Mouse (Mus musculus) midbrain, embryonic 11.5 days (tissue): ENCODE measurements at regions not wholly inside any gene's neighbourhood (a gene's known extent, or its start where the extent isn't known, plus 50 kb on each side); places are given as distances from the start of the nearest gene placed in this dataset.

Experiments
- ATAC-seq: fragments of 200-750 bp; cut with Nextera tagmentation; 2 replicates; pipeline ENCODE4 v1.8.0; 2017; ENCODE audit warnings: moderate TSS enrichment, moderate library complexity; ENCODE audit not compliant: low FRiP score
- DNase-seq: peaks from one replicate; pipeline ENCODE4 v3.0.0; 2015; ENCODE audit warnings: low spot score; ENCODE audit errors: missing footprints
- H3K27ac ChIP-seq: fragments of 300-500 bp; sonication (generic); 2 replicates; pipeline ENCODE4 v1.5.1; 2014; ENCODE audit warnings: low read depth, low read length
- H3K27me3 ChIP-seq: fragments of 300-500 bp; sonication (generic); 2 replicates; pipeline ENCODE4 v1.6.1; 2014; ENCODE audit warnings: mild to moderate bottlenecking, low read length, moderate library complexity, mixed read lengths; ENCODE audit not compliant: control insufficient read depth, insufficient read depth
- H3K36me3 ChIP-seq: fragments of 300-500 bp; sonication (generic); 2 replicates; pipeline ENCODE4 v1.6.1; 2014; ENCODE audit warnings: mild to moderate bottlenecking, low read length, moderate library complexity, mixed read lengths; ENCODE audit not compliant: control insufficient read depth, insufficient read depth
- H3K4me1 ChIP-seq: fragments of 300-500 bp; sonication (generic); 2 replicates; pipeline ENCODE4 v1.6.1; 2014; ENCODE audit warnings: low read length; ENCODE audit not compliant: control insufficient read depth, insufficient read depth
- H3K4me2 ChIP-seq: fragments of 300-500 bp; sonication (generic); 2 replicates; pipeline ENCODE4 v1.6.1; 2014; ENCODE audit warnings: mild to moderate bottlenecking, moderate library complexity
- H3K4me3 ChIP-seq: fragments of 300-500 bp; sonication (generic); 2 replicates; pipeline ENCODE4 v1.5.1; 2014; ENCODE audit warnings: low read depth, low read length
- H3K9ac ChIP-seq: fragments of 300-500 bp; sonication (generic); 2 replicates; pipeline ENCODE4 v1.6.1; 2014; ENCODE audit warnings: low read length
- H3K9me3 ChIP-seq: fragments of 300-500 bp; sonication (generic); 2 replicates; pipeline ENCODE4 v1.6.1; 2016; ENCODE audit warnings: low read length; ENCODE audit not compliant: control insufficient read depth
- WGBS: fragments of 180-500 bp; shearing (Covaris S2); extraction: QIAGEN DNeasy Blood & Tissue Kit; methylation state at CpG from one replicate; pipeline ENCODE4 v1.1.7; 2014; 5-methylcytosine and 5-hydroxymethylcytosine counted together

DNA sequence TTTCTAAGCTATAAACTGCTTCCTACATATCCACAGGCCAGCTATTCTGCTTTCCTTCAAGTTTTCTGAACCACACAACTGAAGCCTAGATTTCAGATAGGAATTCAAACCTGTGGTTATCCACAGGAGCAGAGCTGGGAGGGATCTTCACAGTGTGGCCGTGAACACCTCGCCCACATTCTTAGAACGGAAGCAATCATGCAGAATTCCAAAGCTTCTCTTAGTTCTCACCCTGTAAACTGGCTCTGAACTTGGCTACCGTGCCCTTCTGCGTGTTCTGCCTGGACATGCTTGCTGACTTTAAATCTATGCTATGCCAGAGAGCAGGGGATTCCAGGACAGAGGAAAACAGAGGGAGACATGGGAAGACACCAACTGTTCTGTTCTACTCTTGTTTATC is 70.2 kb upstream of the Kctd3 start:
- no peak overlapping the region for H3K4me3 ChIP-seq
- 90% methylated on average over 5 of the region's 5 CpGs for WGBS
- no peaks in the 10 kb centered on the region for H3K36me3 ChIP-seq

GRCm38 (mm10) chr1:189076276-189076675 is 68.6 kb upstream of the Kctd3 start:
- WGBS, result 88% methylated on average over 4 of the region's 4 CpGs
- Histone ChIP-seq H3K9me3 (no peaks in the 10 kb centered on the region), H3K4me2 (no peak overlapping the region), H3K27ac (no peak overlapping the region), H3K4me3 (no peak overlapping the region), H3K4me1 (no peaks in the 10 kb centered on the region), H3K36me3 (no peaks in the 10 kb centered on the region), H3K9ac (no peak overlapping the region), H3K27me3 (no peaks in the 10 kb centered on the region)
- DNase-seq (peak; percentile 28), ATAC-seq (no peak)

More for the DNA sequence above, 70.2 kb upstream of the Kctd3 start:
- H3K27me3 ChIP-seq, result no peaks in the 10 kb centered on the region
- no peak overlapping the region for H3K9ac ChIP-seq
- H3K27ac ChIP-seq, result no peak overlapping the region
- no peaks in the 10 kb centered on the region for H3K9me3 ChIP-seq
- ATAC-seq, result no peak
- H3K4me1 ChIP-seq, result no peaks in the 10 kb centered on the region
- no peak for DNase-seq
- H3K4me2 ChIP-seq, result no peak overlapping the region

DNA sequence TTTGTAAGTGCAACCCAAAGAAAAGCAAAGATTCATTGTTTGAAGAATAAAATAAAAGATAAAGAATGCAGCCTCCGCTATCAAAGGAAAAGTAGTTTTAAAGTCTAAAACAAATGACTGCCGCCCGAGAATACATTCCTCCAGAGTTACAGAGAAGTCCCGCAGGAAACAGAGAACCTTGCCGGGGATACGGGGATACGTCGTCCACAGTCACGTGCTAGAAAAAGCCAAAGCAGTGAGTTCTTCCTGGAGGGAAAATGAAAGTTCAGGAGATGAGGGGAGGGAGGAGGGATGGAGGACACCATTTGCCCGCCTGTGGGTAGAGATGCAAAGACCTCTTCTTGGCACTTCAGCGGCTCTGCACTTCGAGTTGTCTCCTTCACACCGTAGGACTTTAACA is 68.0 kb upstream of the Kctd3 start:
- H3K9ac ChIP-seq, result no peak overlapping the region
- H3K36me3 ChIP-seq, result no peaks in the 10 kb centered on the region
- H3K9me3 ChIP-seq, result no peaks in the 10 kb centered on the region
- H3K27me3 ChIP-seq, result no peaks in the 10 kb centered on the region
- H3K4me2 ChIP-seq, result no peak overlapping the region
- WGBS, result 86% methylated on average over 13 of the region's 13 CpGs
- ATAC-seq (no peak), DNase-seq (peak; percentile 53)
- H3K27ac ChIP-seq, result no peak overlapping the region
- H3K4me1 ChIP-seq, result no peaks in the 10 kb centered on the region
- no peak overlapping the region for H3K4me3 ChIP-seq

DNA sequence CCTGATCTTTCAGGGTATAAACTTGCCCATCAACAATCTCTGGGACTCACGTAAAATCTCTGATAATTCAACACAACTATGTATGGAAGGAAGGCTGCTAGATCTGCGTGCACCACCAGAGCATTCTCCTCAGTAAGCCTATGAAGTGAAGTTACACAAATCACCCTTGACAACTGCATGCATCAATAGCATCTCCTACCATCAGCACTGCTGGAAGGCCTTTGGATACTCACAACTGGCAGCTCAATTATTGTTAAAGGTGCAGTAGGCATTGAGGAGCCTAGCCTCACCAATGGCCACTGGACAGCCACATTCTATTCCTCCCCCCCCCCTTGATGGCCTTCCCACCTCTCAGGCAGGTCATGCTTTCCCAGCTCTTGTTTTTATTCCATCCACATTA is 64.9 kb upstream of the Kctd3 start:
- Histone ChIP-seq H3K27ac (no peak overlapping the region), H3K9me3 (no peaks in the 10 kb centered on the region), H3K4me1 (no peaks in the 10 kb centered on the region), H3K27me3 (no peaks in the 10 kb centered on the region), H3K4me3 (no peak overlapping the region), H3K36me3 (no peaks in the 10 kb centered on the region), H3K4me2 (no peak overlapping the region), H3K9ac (no peak overlapping the region)
- WGBS, result 87% methylated on average over 2 of the region's 2 CpGs
- no peak for DNase-seq
- ATAC-seq, result no peak

- no peaks in the 10 kb centered on the region for H3K36me3 ChIP-seq
- no peaks in the 10 kb centered on the region for H3K27me3 ChIP-seq
- DNase-seq, result no peak
- no peak for ATAC-seq
- no peaks in the 10 kb centered on the region for H3K4me1 ChIP-seq
- no peak overlapping the region for H3K4me2 ChIP-seq
- no peak overlapping the region for H3K27ac ChIP-seq
- no peak overlapping the region for H3K4me3 ChIP-seq
- no peak overlapping the region for H3K9ac ChIP-seq
- 73% methylated on average over 3 of the region's 3 CpGs for WGBS
- no peaks in the 10 kb centered on the region for H3K9me3 ChIP-seq
These were observed 60.6 kb upstream of the Kctd3 start for GRCm38 (mm10) chr1:189068204-189068603.

DNA sequence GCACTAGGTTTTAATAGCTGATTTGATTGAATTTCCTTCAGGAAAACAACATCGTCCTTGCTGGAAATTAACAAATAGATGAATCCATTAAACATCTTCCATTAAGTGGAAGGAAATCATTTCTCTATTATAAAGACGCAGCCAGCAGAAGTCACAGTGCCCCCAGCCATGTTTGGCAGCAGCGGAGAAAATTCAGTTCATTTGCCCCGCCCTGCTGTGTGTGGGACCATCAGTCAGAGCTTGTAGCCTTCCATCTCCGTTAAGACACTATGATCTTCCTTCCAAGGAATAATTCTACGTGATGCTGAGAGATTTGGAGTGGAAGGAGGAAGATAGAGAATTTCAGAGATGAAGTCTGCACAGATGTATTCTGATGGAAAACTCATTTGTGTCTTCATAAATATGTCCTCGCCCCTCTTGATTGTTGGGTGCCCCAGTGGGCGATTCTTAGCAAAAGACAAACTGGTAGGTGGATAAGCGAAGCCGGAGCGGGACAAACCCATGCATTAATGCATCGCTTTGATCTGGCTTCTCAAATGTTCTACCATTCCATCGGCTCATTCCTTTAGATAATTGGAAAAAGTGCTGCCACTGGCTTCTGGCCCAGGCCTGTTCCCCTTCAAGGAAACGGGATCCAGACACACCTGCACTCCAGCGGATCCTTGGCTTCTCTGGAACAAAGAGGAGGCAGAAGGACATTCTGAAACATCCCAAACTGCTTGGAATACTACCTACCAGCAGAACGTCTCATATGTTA is 59.7 kb upstream of the Kctd3 start:
- H3K9ac ChIP-seq, result no peak overlapping the region
- H3K9me3 ChIP-seq, result no peaks in the 10 kb centered on the region
- H3K4me3 ChIP-seq, result no peak overlapping the region
- H3K4me1 ChIP-seq, result no peaks in the 10 kb centered on the region
- no peaks in the 10 kb centered on the region for H3K27me3 ChIP-seq
- no peak for DNase-seq
- ATAC-seq, result no peak
- 80% methylated on average over 16 of the region's 16 CpGs for WGBS
- no peak overlapping the region for H3K27ac ChIP-seq
- no peak overlapping the region for H3K4me2 ChIP-seq
- H3K36me3 ChIP-seq, result no peaks in the 10 kb centered on the region

DNA sequence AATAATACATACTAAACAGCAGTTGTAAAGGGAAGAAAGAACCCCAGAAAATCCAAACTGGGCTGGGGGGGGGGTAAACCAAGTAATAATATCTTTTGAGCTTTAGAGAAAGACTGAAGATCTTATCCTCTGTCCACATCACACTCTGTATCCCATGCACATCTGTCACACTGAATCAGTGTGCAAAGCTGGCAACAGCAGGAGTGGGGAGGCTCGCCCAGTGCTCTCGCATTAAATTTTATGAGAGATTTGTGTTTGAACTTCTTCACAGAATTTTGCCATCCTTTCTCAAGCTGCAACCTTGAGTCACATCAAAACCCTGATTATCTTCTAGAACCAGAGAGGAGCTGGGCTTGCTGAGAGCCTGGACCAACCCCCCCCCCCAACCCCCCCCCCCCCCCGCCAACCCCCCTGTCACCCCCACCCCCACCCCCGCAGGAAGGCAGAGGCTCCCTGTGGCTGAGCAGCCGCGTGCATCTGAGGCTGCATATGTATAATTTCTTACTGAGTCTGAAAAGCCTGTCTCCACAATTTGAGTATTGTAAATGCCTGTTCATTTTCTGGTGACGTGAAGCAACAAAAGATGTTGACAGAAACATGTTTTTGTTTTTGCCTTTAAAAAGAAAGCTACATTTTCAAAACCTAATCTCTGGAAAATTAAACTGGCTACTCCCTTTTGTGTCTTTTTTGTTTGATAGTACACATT is 59.0 kb upstream of the Kctd3 start:
- Histone ChIP-seq H3K4me3 (no peak overlapping the region), H3K4me2 (no peak overlapping the region), H3K4me1 (no peaks in the 10 kb centered on the region), H3K27me3 (no peaks in the 10 kb centered on the region), H3K9ac (no peak overlapping the region), H3K27ac (no peak overlapping the region), H3K36me3 (no peaks in the 10 kb centered on the region), H3K9me3 (no peaks in the 10 kb centered on the region)
- 38% methylated on average over 6 of the region's 7 CpGs for WGBS
- DNase-seq (no peak), ATAC-seq (no peak)

GRCm38 (mm10) chr1:189065152-189065910 is 57.7 kb upstream of the Kctd3 start:
- Histone ChIP-seq H3K4me3 (no peak overlapping the region), H3K27me3 (no peaks in the 10 kb centered on the region), H3K27ac (no peak overlapping the region), H3K4me1 (no peaks in the 10 kb centered on the region), H3K36me3 (no peaks in the 10 kb centered on the region), H3K4me2 (no peak overlapping the region), H3K9me3 (no peaks in the 10 kb centered on the region), H3K9ac (no peak overlapping the region)
- DNase-seq, result no peak
- 87% methylated on average over 5 of the region's 5 CpGs for WGBS
- ATAC-seq, result no peak

DNA sequence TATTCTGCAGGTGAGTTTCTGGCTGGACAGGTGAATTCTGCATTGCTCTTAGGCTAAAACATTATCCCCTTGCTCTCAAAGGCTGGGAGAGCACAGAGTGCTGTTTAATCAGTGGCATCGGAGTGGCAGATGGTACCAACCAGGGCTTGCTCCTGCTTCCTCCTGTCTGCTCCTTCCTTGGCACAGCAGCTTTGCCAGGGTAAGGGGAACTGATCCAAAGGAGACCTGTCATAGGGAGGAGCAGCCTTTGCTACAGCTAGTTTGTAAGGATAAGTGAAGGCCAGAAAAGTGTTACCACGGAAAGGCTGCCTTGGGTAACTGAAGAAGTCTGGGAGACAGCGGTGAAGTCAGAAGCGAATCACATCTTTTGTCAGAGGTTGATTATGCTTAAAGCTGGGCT is 57.0 kb upstream of the Kctd3 start:
- ATAC-seq, result no peak
- Histone ChIP-seq H3K4me3 (no peak overlapping the region), H3K36me3 (no peaks in the 10 kb centered on the region), H3K4me2 (no peak overlapping the region), H3K27ac (no peak overlapping the region), H3K9ac (no peak overlapping the region), H3K9me3 (no peaks in the 10 kb centered on the region), H3K4me1 (no peaks in the 10 kb centered on the region), H3K27me3 (no peaks in the 10 kb centered on the region)
- no peak for DNase-seq
- WGBS, result 88% methylated on average over 4 of the region's 4 CpGs
